Mouse (Mus musculus) mouse trophoblast stem cell (cell line): Measurements from ENCODE around the gene Qsox2.

ENCODE experiments used
- in situ Hi-C, 2 experiments: fragments of 300-500 bp; cut with MseI, MboI; formaldehyde crosslinking; loops; 2 replicates in 1 of 2; 3 replicates in 1 of 2; pipeline ENCODE4 v1.15.1; 2025

Gene Qsox2

GRCm38 (mm10) chr2:26168843-26169579 lies 68.3 kb downstream of the Qsox2 start:
- in situ Hi-C loops, result loop anchor here in 1 of 2 experiments (25.0 kb wide), 1 partner anchor 93 kb away; no protein-coding TSS in a partner anchor

GRCm38 (mm10) chr2:26166890-26167289 lies 70.4 kb downstream of the Qsox2 start:
- in situ Hi-C loops, result loop anchor here in 1 of 2 experiments (25.0 kb wide), 1 partner anchor 95 kb away; no protein-coding TSS in a partner anchor
